Mouse (Mus musculus) kidney, adult 2 months (tissue): ENCODE measurements around the gene Mob3b.

Experiments used
- CTCF ChIP-seq: fragments of 200-500 bp; conservative IDR thresholded peaks from 2 replicates; pipeline ENCODE4 v1.5.1; 2011; ENCODE audit warnings: low read depth, mild to moderate bottlenecking, control low read depth, low read length, moderate library complexity, mixed read lengths; ENCODE audit not compliant: insufficient read depth, insufficient read length
- POLR2A ChIP-seq: fragments of 200-500 bp; IDR thresholded peaks from one replicate; pipeline ENCODE4 v1.6.1; 2011; ENCODE audit warnings: low read depth, low read length, control low read depth

- TF ChIP-seq POLR2A (no peak), CTCF (no peak)
Measured at GRCm38 (mm10) chr4:35012401-35013307, 144.6 kb downstream of the Mob3b start.
